Mouse (Mus musculus): ENCODE measurements around the gene Arap1. TPM values are rescaled to one million over a fixed set of nuclear protein-coding genes. Genes with fewer than 3 reads are reported as not detected.

Arap1 gene
- polyA plus RNA-seq, 1 experiment from 2014 or later, result 92.5 TPM

DNA sequence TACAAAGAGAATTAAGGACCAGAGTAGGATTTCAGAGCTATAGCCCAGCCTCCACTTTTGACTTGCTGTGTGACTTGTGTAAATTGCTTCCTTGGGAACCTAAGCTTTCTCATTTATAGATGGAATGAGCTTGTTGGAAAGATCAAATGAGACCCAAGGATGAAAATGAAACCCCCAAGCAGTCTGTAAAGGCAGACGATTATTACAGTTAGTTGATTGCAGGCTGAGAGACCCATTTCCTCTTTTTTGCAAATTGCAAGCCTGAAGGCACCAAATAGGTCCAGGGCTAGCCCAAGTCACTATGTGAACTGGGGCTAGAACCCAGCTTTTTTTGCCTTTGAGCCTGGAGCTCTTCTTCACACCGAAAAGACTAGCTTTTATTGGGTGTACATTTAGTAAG, 36.8 kb upstream of the Arap1 start:
- H3K4me2 ChIP-seq (replicated peaks; ENCODE audit: low read depth, low read length), result peak overlapping the region; percentile 53
- peak overlapping the region; percentile 70; the same call in 1 of the 2 replicates for H3K9ac ChIP-seq (ENCODE audit: low read depth, low read length)
- WGBS, result 28% methylated on average over 2 of the region's 2 CpGs
- ATAC-seq (ENCODE audit: low FRiP score, low TSS enrichment), result no peak
- H3K4me3 ChIP-seq (ENCODE audit: low read length), result peak overlapping the region; percentile 52
- no peak overlapping the region for H3K27ac ChIP-seq (ENCODE audit: low read depth, low read length)
- no peaks in the 10 kb centered on the region for H3K27me3 ChIP-seq (ENCODE audit: control insufficient read depth, insufficient read depth, low read length)
- H3K36me3 ChIP-seq (ENCODE audit: control insufficient read depth, insufficient read depth, low read length), result no peaks in the 10 kb centered on the region
- no peaks in the 10 kb centered on the region for H3K4me1 ChIP-seq (ENCODE audit: control insufficient read depth, insufficient read depth, low read length)
- H3K9me3 ChIP-seq (ENCODE audit: control insufficient read depth, low read length), result no peaks in the 10 kb centered on the region

GRCm38 (mm10) chr7:101313033-101313432, 34.8 kb upstream of the Arap1 start:
- WGBS, result 60% methylated on average over 3 of the region's 3 CpGs
- no peaks in the 10 kb centered on the region for H3K27me3 ChIP-seq (ENCODE audit: control insufficient read depth, insufficient read depth, low read length)
- H3K36me3 ChIP-seq (ENCODE audit: control insufficient read depth, insufficient read depth, low read length), result no peaks in the 10 kb centered on the region
- no peaks in the 10 kb centered on the region for H3K4me1 ChIP-seq (ENCODE audit: control insufficient read depth, insufficient read depth, low read length)
- no peak overlapping the region for H3K4me3 ChIP-seq (ENCODE audit: low read length)
- H3K9ac ChIP-seq (ENCODE audit: low read depth, low read length), result no peak overlapping the region
- H3K27ac ChIP-seq (ENCODE audit: low read depth, low read length), result no peak overlapping the region
- no peak overlapping the region for H3K4me2 ChIP-seq (replicated peaks; ENCODE audit: low read depth, low read length)
- no peaks in the 10 kb centered on the region for H3K9me3 ChIP-seq (ENCODE audit: control insufficient read depth, low read length)
- peak; percentile 3; the same call in 1 of the 2 replicates for ATAC-seq (ENCODE audit: low FRiP score, low TSS enrichment)

GRCm38 (mm10) chr7:101314396-101314795, 33.5 kb upstream of the Arap1 start:
- H3K4me2 ChIP-seq (replicated peaks; ENCODE audit: low read depth, low read length), result no peak overlapping the region
- no peak for ATAC-seq (ENCODE audit: low FRiP score, low TSS enrichment)
- H3K36me3 ChIP-seq (ENCODE audit: control insufficient read depth, insufficient read depth, low read length), result no peaks in the 10 kb centered on the region
- H3K27ac ChIP-seq (ENCODE audit: low read depth, low read length), result no peak overlapping the region
- no peaks in the 10 kb centered on the region for H3K9me3 ChIP-seq (ENCODE audit: control insufficient read depth, low read length)
- no peak overlapping the region for H3K9ac ChIP-seq (ENCODE audit: low read depth, low read length)
- no peaks in the 10 kb centered on the region for H3K27me3 ChIP-seq (ENCODE audit: control insufficient read depth, insufficient read depth, low read length)
- H3K4me1 ChIP-seq (ENCODE audit: control insufficient read depth, insufficient read depth, low read length), result no peaks in the 10 kb centered on the region
- 72% methylated on average over 5 of the region's 5 CpGs for WGBS
- H3K4me3 ChIP-seq (ENCODE audit: low read length), result no peak overlapping the region

- Histone ChIP-seq H3K4me3 (ENCODE audit: low read length) (no peak overlapping the region), H3K9me3 (ENCODE audit: control insufficient read depth, low read length) (no peaks in the 10 kb centered on the region)
These were observed 32.2 kb upstream of the Arap1 start for GRCm38 (mm10) chr7:101315699-101316098.

GRCm38 (mm10) chr7:101316591-101317001, 31.3 kb upstream of the Arap1 start:
- WGBS, result 65% methylated on average over 6 of the region's 6 CpGs
- Histone ChIP-seq H3K27ac (ENCODE audit: low read depth, low read length) (no peak overlapping the region), H3K9ac (ENCODE audit: low read depth, low read length) (no peak overlapping the region), H3K27me3 (ENCODE audit: control insufficient read depth, insufficient read depth, low read length) (no peaks in the 10 kb centered on the region), H3K36me3 (ENCODE audit: control insufficient read depth, insufficient read depth, low read length) (no peaks in the 10 kb centered on the region), H3K4me2 (replicated peaks; ENCODE audit: low read depth, low read length) (no peak overlapping the region), H3K4me1 (ENCODE audit: control insufficient read depth, insufficient read depth, low read length) (no peaks in the 10 kb centered on the region), H3K9me3 (ENCODE audit: control insufficient read depth, low read length) (no peaks in the 10 kb centered on the region), H3K4me3 (ENCODE audit: low read length) (no peak overlapping the region)
- ATAC-seq (ENCODE audit: low FRiP score, low TSS enrichment), result no peak

More at GRCm38 (mm10) chr7:101315699-101316098, 32.2 kb upstream of the Arap1 start:
- Histone ChIP-seq H3K27ac (ENCODE audit: low read depth, low read length) (no peak overlapping the region), H3K27me3 (ENCODE audit: control insufficient read depth, insufficient read depth, low read length) (no peaks in the 10 kb centered on the region), H3K4me1 (ENCODE audit: control insufficient read depth, insufficient read depth, low read length) (no peaks in the 10 kb centered on the region), H3K4me2 (replicated peaks; ENCODE audit: low read depth, low read length) (no peak overlapping the region), H3K9ac (ENCODE audit: low read depth, low read length) (no peak overlapping the region), H3K36me3 (ENCODE audit: control insufficient read depth, insufficient read depth, low read length) (no peaks in the 10 kb centered on the region)
- ATAC-seq (ENCODE audit: low FRiP score, low TSS enrichment), result no peak

DNA sequence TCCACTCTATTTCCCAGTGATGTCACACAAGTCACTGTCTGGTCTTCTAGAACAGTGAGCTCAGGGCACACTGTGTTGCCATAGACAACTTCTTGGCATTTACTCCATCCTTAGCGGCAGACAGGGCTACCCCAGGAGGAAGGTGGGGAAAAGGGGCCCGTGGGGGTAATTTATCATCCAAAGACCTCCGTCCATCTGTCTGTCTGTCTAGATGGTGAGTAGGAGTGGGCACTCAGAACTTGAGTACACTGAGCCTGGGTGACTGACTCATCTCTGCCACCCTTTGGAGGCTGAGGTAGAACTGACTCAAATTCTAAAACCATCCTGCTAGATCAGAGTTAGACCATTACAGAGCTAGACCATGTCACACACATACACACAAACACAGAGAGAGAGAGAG, 30.9 kb upstream of the Arap1 start, which contains the start of gene Stard10:
Gene Stard10 (plus strand): TSS at position 73 of the 400 bp plus-strand sequence.
- Histone ChIP-seq H3K4me3 (ENCODE audit: low read length) (no peak within 1 kb of the TSS), H3K27ac (ENCODE audit: low read depth, low read length) (no peak within 1 kb of the TSS), H3K4me1 (ENCODE audit: control insufficient read depth, insufficient read depth, low read length) (no peaks in the 10 kb centered on the region), H3K27me3 (ENCODE audit: control insufficient read depth, insufficient read depth, low read length) (no peaks in the 10 kb centered on the region), H3K9ac (ENCODE audit: low read depth, low read length) (no peak within 1 kb of the TSS), H3K9me3 (ENCODE audit: control insufficient read depth, low read length) (no peaks in the 10 kb centered on the region), H3K4me2 (replicated peaks; ENCODE audit: low read depth, low read length) (no peak within 1 kb of the TSS), H3K36me3 (ENCODE audit: control insufficient read depth, insufficient read depth, low read length) (no peaks in the 10 kb centered on the region)
- ATAC-seq (ENCODE audit: low FRiP score, low TSS enrichment), result no peak
- WGBS, result 72% methylated on average over 3 of the region's 3 CpGs

DNA sequence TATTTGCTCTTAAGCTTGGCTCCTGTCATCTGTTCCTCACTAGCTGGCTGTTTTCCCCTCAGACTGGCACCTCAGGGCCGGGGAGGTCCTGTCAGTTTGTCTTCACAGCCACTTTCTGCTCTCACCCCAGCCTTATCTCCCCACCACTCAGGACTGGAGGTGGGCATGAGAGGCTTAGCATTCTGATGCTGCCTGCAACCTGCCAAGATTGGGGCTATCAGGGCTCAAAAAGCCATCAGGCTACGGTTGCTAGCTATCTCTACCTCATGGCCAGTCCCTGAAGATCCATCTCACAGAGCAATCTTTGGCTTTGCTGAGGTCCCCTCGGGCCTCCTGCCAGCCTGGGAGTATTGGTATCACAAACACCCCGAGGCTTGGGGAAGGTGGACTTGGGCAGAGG, 29.0 kb upstream of the Arap1 start:
- no peak overlapping the region for H3K4me2 ChIP-seq (replicated peaks; ENCODE audit: low read depth, low read length)
- H3K27me3 ChIP-seq (ENCODE audit: control insufficient read depth, insufficient read depth, low read length), result no peaks in the 10 kb centered on the region
- 64% methylated on average over 4 of the region's 4 CpGs for WGBS
- peaks cover 3% of the 10 kb centered on the region; the same call in 1 of the 2 replicates for H3K4me1 ChIP-seq (ENCODE audit: control insufficient read depth, insufficient read depth, low read length)
- H3K36me3 ChIP-seq (ENCODE audit: control insufficient read depth, insufficient read depth, low read length), result no peaks in the 10 kb centered on the region
- ATAC-seq (ENCODE audit: low FRiP score, low TSS enrichment), result no peak
- H3K27ac ChIP-seq (ENCODE audit: low read depth, low read length), result no peak overlapping the region
- H3K9ac ChIP-seq (ENCODE audit: low read depth, low read length), result no peak overlapping the region
- no peaks in the 10 kb centered on the region for H3K9me3 ChIP-seq (ENCODE audit: control insufficient read depth, low read length)
- no peak overlapping the region for H3K4me3 ChIP-seq (ENCODE audit: low read length)

DNA sequence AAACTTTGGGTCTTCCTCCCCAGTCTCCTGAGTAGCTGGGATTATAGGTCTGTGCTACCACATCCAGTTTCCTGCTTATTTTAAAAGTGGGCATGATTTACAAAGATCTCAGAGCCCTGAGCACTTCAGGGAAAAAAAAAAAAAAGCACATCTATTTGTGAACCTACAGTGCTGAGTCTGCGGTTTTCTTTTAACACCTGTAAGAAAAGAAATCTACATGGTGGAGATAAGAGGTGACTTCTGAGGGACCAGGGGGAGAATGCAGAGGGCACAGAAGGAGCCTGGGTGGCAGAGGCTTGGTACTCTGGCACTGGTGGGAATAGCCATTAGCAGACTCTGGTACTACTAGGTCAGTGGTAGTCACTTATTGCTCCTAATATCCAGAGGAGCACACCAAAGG, 28.1 kb upstream of the Arap1 start:
- H3K4me3 ChIP-seq (ENCODE audit: low read length), result no peak overlapping the region
- H3K4me1 ChIP-seq (ENCODE audit: control insufficient read depth, insufficient read depth, low read length), result peaks cover 3% of the 10 kb centered on the region; the same call in 1 of the 2 replicates
- no peak overlapping the region for H3K4me2 ChIP-seq (replicated peaks; ENCODE audit: low read depth, low read length)
- H3K27ac ChIP-seq (ENCODE audit: low read depth, low read length), result no peak overlapping the region
- no peak overlapping the region for H3K9ac ChIP-seq (ENCODE audit: low read depth, low read length)
- no peaks in the 10 kb centered on the region for H3K9me3 ChIP-seq (ENCODE audit: control insufficient read depth, low read length)
- no peak for ATAC-seq (ENCODE audit: low FRiP score, low TSS enrichment)
- 93% methylated on average over 1 of the region's 1 CpGs for WGBS
- no peaks in the 10 kb centered on the region for H3K36me3 ChIP-seq (ENCODE audit: control insufficient read depth, insufficient read depth, low read length)
- no peaks in the 10 kb centered on the region for H3K27me3 ChIP-seq (ENCODE audit: control insufficient read depth, insufficient read depth, low read length)

DNA sequence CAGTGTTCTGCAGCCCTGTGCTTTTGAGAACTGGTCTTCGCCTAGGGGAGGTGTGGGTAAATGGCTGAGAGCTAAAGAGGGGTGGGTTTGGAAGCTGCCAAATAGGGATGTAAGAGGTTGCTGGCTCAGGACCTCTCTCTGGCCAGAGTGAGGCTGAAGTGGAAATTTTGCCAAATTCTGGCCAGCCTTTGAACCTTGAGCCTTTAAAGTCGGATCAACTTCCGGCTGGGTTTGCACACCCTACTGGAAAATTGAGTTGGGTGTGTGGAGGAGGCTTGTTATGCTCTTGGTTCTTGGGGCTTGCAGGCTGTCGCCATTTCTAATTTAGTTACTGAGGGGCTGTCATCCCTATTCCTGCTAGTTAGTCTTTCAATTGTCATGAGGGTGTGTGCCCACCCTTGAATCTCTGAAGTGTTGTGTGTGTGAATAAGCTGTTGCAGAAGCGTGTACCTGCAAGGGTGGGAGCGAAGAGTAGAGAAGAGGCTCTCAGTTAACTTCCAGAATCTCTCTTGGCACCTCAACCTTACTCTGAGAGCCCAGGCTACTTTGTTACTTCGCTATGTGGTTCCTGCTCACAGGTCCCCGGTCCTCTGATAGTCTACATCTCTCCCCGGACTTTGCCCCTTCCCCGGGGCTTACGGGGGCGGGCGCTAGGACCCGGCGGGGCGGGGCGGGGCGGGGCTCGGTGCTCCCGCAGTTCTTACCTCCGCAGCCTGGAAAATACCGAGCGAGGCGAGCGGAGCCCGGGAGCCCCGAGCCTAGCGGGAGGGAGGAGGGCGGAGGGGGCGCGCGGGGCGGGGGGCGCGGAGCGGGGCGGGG, 27.3 kb upstream of the Arap1 start:
- Histone ChIP-seq H3K36me3 (ENCODE audit: control insufficient read depth, insufficient read depth, low read length) (no peaks in the 10 kb centered on the region), H3K4me2 (replicated peaks; ENCODE audit: low read depth, low read length) (peak overlapping the region; percentile 94), H3K4me3 (ENCODE audit: low read length) (peak overlapping the region; percentile 65), H3K9me3 (ENCODE audit: control insufficient read depth, low read length) (no peaks in the 10 kb centered on the region), H3K4me1 (ENCODE audit: control insufficient read depth, insufficient read depth, low read length) (peaks cover 3% of the 10 kb centered on the region; the same call in 1 of the 2 replicates), H3K27ac (ENCODE audit: low read depth, low read length) (peak overlapping the region; percentile 65), H3K9ac (ENCODE audit: low read depth, low read length) (peak overlapping the region; percentile 82), H3K27me3 (ENCODE audit: control insufficient read depth, insufficient read depth, low read length) (no peaks in the 10 kb centered on the region)
- peak; percentile 82 for ATAC-seq (ENCODE audit: low FRiP score, low TSS enrichment)
- 4% methylated on average over 31 of the region's 37 CpGs for WGBS
